Mouse (Mus musculus) inflammation-experienced regulatory T-cells (primary cell): ENCODE data around the gene Cd46. TPM values are rescaled to one million over a fixed set of nuclear protein-coding genes. Genes with fewer than 3 reads are reported as not detected.

Experiments
- polyA plus RNA-seq, 2 experiments: library from polyadenylated mRNA; unstranded; fragments of 100-300 nt; shearing (Covaris generic); gene quantifications; one replicate each; pipeline ENCODE4 v1.2.1; 2017

Gene Cd46
- 1 to 10 TPM; 3.3 to 3.4 TPM for polyA plus RNA-seq

GRCm38 (mm10) chr1:195092220-195092720 lies at the start of gene Cd46:
Gene Cd46, minus strand, starts transcription at chr1:195092249.

GRCm38 (mm10) chr1:195130953-195131674 lies 39.1 kb upstream of the Cd46 start, which contains the start of gene Cr1l:
Gene Cr1l, minus strand, starts transcription at chr1:195131586.

Other genes starting within 250 kb of the Cd46 start
- 1 to 10 TPM in 1 of 2 experiments, under 1 TPM in 1; 0.40 to 3.6 TPM for gene Cd34, start 153.4 kb downstream of the Cd46 start, polyA plus RNA-seq
- gene Cr1l, start 39.3 kb upstream of the Cd46 start, polyA plus RNA-seq: 100 to 1,000 TPM; 189 to 193 TPM
- gene Cr2, start 84.5 kb upstream of the Cd46 start, polyA plus RNA-seq: 1 to 10 TPM; 2.3 to 8.8 TPM